Mouse (Mus musculus): Measurements from ENCODE around the gene Rab20. TPM values are rescaled to one million over a fixed set of nuclear protein-coding genes. Genes with fewer than 3 reads are reported as not detected.

Gene Rab20
- polyA plus RNA-seq, 1 experiment from 2014 or later = 0.61 TPM

- Histone ChIP-seq H3K36me3 (ENCODE audit: control insufficient read depth, insufficient read depth, low read length) (no peaks in the 10 kb centered on the region; the same call in none of the 2 replicates), H3K27me3 (ENCODE audit: control insufficient read depth, insufficient read depth, low read length) (no peaks in the 10 kb centered on the region), H3K4me1 (ENCODE audit: control insufficient read depth, insufficient read depth, low read length) (no peaks in the 10 kb centered on the region), H3K4me2 (ENCODE audit: low read depth, severe bottlenecking) (no peak overlapping the region), H3K27ac (replicated peaks; ENCODE audit: low read depth, low read length) (no peak overlapping the region), H3K9me3 (ENCODE audit: control insufficient read depth, low read length) (no peaks in the 10 kb centered on the region), H3K4me3 (ENCODE audit: low read depth, low read length) (no peak overlapping the region), H3K9ac (ENCODE audit: low read length) (no peak overlapping the region)
- ATAC-seq (ENCODE audit: insufficient number of reproducible peaks, low FRiP score, low TSS enrichment, low read depth) (peak; percentile 16; the same call in 1 of the 2 replicates), DNase-seq (ENCODE audit: low spot score) (peak; percentile 78)
- 19% methylated on average over 2 of the region's 2 CpGs for WGBS
Measured at GRCm38 (mm10) chr8:11419645-11420044, 58.9 kb downstream of the Rab20 start.

- ATAC-seq (ENCODE audit: insufficient number of reproducible peaks, low FRiP score, low TSS enrichment, low read depth) = no peak
- no peaks in the 10 kb centered on the region; the same call in none of the 2 replicates for H3K36me3 ChIP-seq (ENCODE audit: control insufficient read depth, insufficient read depth, low read length)
Measured at GRCm38 (mm10) chr8:11419232-11419631, 59.3 kb downstream of the Rab20 start.

GRCm38 (mm10) chr8:11417762-11418161, 60.7 kb downstream of the Rab20 start:
- ATAC-seq (ENCODE audit: insufficient number of reproducible peaks, low FRiP score, low TSS enrichment, low read depth) = no peak
- H3K4me1 ChIP-seq (ENCODE audit: control insufficient read depth, insufficient read depth, low read length) = no peaks in the 10 kb centered on the region
- H3K9ac ChIP-seq (ENCODE audit: low read length) = no peak overlapping the region
- no peak overlapping the region for H3K4me2 ChIP-seq (ENCODE audit: low read depth, severe bottlenecking)
- no peaks in the 10 kb centered on the region; the same call in none of the 2 replicates for H3K36me3 ChIP-seq (ENCODE audit: control insufficient read depth, insufficient read depth, low read length)
- no peak for DNase-seq (ENCODE audit: low spot score)
- no peaks in the 10 kb centered on the region for H3K27me3 ChIP-seq (ENCODE audit: control insufficient read depth, insufficient read depth, low read length)
- WGBS = 86% methylated on average over 13 of the region's 13 CpGs
- H3K27ac ChIP-seq (replicated peaks; ENCODE audit: low read depth, low read length) = no peak overlapping the region
- no peak overlapping the region for H3K4me3 ChIP-seq (ENCODE audit: low read depth, low read length)
- no peaks in the 10 kb centered on the region for H3K9me3 ChIP-seq (ENCODE audit: control insufficient read depth, low read length)

More at GRCm38 (mm10) chr8:11419232-11419631, 59.3 kb downstream of the Rab20 start:
- WGBS = 40% methylated on average over 6 of the region's 6 CpGs
- no peak for DNase-seq (ENCODE audit: low spot score)
- H3K27me3 ChIP-seq (ENCODE audit: control insufficient read depth, insufficient read depth, low read length) = no peaks in the 10 kb centered on the region
- no peak overlapping the region for H3K4me3 ChIP-seq (ENCODE audit: low read depth, low read length)
- H3K4me1 ChIP-seq (ENCODE audit: control insufficient read depth, insufficient read depth, low read length) = no peaks in the 10 kb centered on the region
- H3K9me3 ChIP-seq (ENCODE audit: control insufficient read depth, low read length) = no peaks in the 10 kb centered on the region
- no peak overlapping the region for H3K4me2 ChIP-seq (ENCODE audit: low read depth, severe bottlenecking)
- no peak overlapping the region for H3K27ac ChIP-seq (replicated peaks; ENCODE audit: low read depth, low read length)
- H3K9ac ChIP-seq (ENCODE audit: low read length) = no peak overlapping the region

- Histone ChIP-seq H3K36me3 (ENCODE audit: control insufficient read depth, insufficient read depth, low read length) (no peaks in the 10 kb centered on the region; the same call in none of the 2 replicates), H3K27ac (replicated peaks; ENCODE audit: low read depth, low read length) (no peak overlapping the region), H3K4me2 (ENCODE audit: low read depth, severe bottlenecking) (no peak overlapping the region), H3K4me3 (ENCODE audit: low read depth, low read length) (no peak overlapping the region), H3K9me3 (ENCODE audit: control insufficient read depth, low read length) (no peaks in the 10 kb centered on the region), H3K9ac (ENCODE audit: low read length) (no peak overlapping the region), H3K27me3 (ENCODE audit: control insufficient read depth, insufficient read depth, low read length) (no peaks in the 10 kb centered on the region), H3K4me1 (ENCODE audit: control insufficient read depth, insufficient read depth, low read length) (0 out of 2 replicates have a peak, but pooled peaks cover 10% of the 10 kb centered on the region)
- DNase-seq (ENCODE audit: low spot score) (no peak), ATAC-seq (ENCODE audit: insufficient number of reproducible peaks, low FRiP score, low TSS enrichment, low read depth) (no peak)
- 85% methylated on average over 10 of the region's 10 CpGs for WGBS
Measured at GRCm38 (mm10) chr8:11415089-11415488, 63.4 kb downstream of the Rab20 start.

GRCm38 (mm10) chr8:11414304-11414703, 64.2 kb downstream of the Rab20 start:
- no peaks in the 10 kb centered on the region for H3K9me3 ChIP-seq (ENCODE audit: control insufficient read depth, low read length)
- no peak overlapping the region for H3K27ac ChIP-seq (replicated peaks; ENCODE audit: low read depth, low read length)
- no peak overlapping the region for H3K9ac ChIP-seq (ENCODE audit: low read length)
- DNase-seq (ENCODE audit: low spot score) (no peak), ATAC-seq (ENCODE audit: insufficient number of reproducible peaks, low FRiP score, low TSS enrichment, low read depth) (no peak)
- no peaks in the 10 kb centered on the region for H3K27me3 ChIP-seq (ENCODE audit: control insufficient read depth, insufficient read depth, low read length)
- 0 out of 2 replicates have a peak, but pooled peaks cover 10% of the 10 kb centered on the region for H3K4me1 ChIP-seq (ENCODE audit: control insufficient read depth, insufficient read depth, low read length)
- 68% methylated on average over 8 of the region's 8 CpGs for WGBS
- no peak overlapping the region for H3K4me3 ChIP-seq (ENCODE audit: low read depth, low read length)
- no peak overlapping the region for H3K4me2 ChIP-seq (ENCODE audit: low read depth, severe bottlenecking)
- no peaks in the 10 kb centered on the region; the same call in none of the 2 replicates for H3K36me3 ChIP-seq (ENCODE audit: control insufficient read depth, insufficient read depth, low read length)

GRCm38 (mm10) chr8:11412450-11412849, 66.1 kb downstream of the Rab20 start:
- Histone ChIP-seq H3K9me3 (ENCODE audit: control insufficient read depth, low read length) (no peaks in the 10 kb centered on the region), H3K4me1 (ENCODE audit: control insufficient read depth, insufficient read depth, low read length) (0 out of 2 replicates have a peak, but pooled peaks cover 10% of the 10 kb centered on the region), H3K4me2 (ENCODE audit: low read depth, severe bottlenecking) (no peak overlapping the region), H3K27me3 (ENCODE audit: control insufficient read depth, insufficient read depth, low read length) (no peaks in the 10 kb centered on the region), H3K9ac (ENCODE audit: low read length) (no peak overlapping the region), H3K27ac (replicated peaks; ENCODE audit: low read depth, low read length) (no peak overlapping the region), H3K4me3 (ENCODE audit: low read depth, low read length) (no peak overlapping the region), H3K36me3 (ENCODE audit: control insufficient read depth, insufficient read depth, low read length) (no peaks in the 10 kb centered on the region; the same call in none of the 2 replicates)
- WGBS = 77% methylated on average over 5 of the region's 5 CpGs
- ATAC-seq (ENCODE audit: insufficient number of reproducible peaks, low FRiP score, low TSS enrichment, low read depth) (no peak), DNase-seq (ENCODE audit: low spot score) (no peak)

- Histone ChIP-seq H3K9ac (ENCODE audit: low read length) (no peak overlapping the region), H3K36me3 (ENCODE audit: control insufficient read depth, insufficient read depth, low read length) (no peaks in the 10 kb centered on the region; the same call in none of the 2 replicates), H3K4me1 (ENCODE audit: control insufficient read depth, insufficient read depth, low read length) (0 out of 2 replicates have a peak, but pooled peaks cover 10% of the 10 kb centered on the region), H3K27ac (replicated peaks; ENCODE audit: low read depth, low read length) (peak overlapping the region; percentile 47; the same call in 1 of the 2 replicates), H3K4me2 (ENCODE audit: low read depth, severe bottlenecking) (no peak overlapping the region), H3K9me3 (ENCODE audit: control insufficient read depth, low read length) (no peaks in the 10 kb centered on the region), H3K27me3 (ENCODE audit: control insufficient read depth, insufficient read depth, low read length) (no peaks in the 10 kb centered on the region), H3K4me3 (ENCODE audit: low read depth, low read length) (no peak overlapping the region)
- ATAC-seq (ENCODE audit: insufficient number of reproducible peaks, low FRiP score, low TSS enrichment, low read depth) (no peak), DNase-seq (ENCODE audit: low spot score) (no peak)
- WGBS = 59% methylated on average over 12 of the region's 12 CpGs
Measured at GRCm38 (mm10) chr8:11411504-11412124, 66.9 kb downstream of the Rab20 start.

GRCm38 (mm10) chr8:11405722-11406481, 72.6 kb downstream of the Rab20 start:
- no peaks in the 10 kb centered on the region for H3K36me3 ChIP-seq (ENCODE audit: control insufficient read depth, insufficient read depth, low read length)
- no peaks in the 10 kb centered on the region for H3K27me3 ChIP-seq (ENCODE audit: control insufficient read depth, insufficient read depth, low read length)
- H3K4me2 ChIP-seq (ENCODE audit: low read depth, severe bottlenecking) = no peak overlapping the region
- 46% methylated on average over 13 of the region's 13 CpGs for WGBS
- H3K9ac ChIP-seq (ENCODE audit: low read length) = no peak overlapping the region
- ATAC-seq (ENCODE audit: insufficient number of reproducible peaks, low FRiP score, low TSS enrichment, low read depth) (no peak), DNase-seq (ENCODE audit: low spot score) (peak; percentile 32)
- H3K4me3 ChIP-seq (ENCODE audit: low read depth, low read length) = no peak overlapping the region
- H3K27ac ChIP-seq (replicated peaks; ENCODE audit: low read depth, low read length) = no peak overlapping the region
- H3K4me1 ChIP-seq (ENCODE audit: control insufficient read depth, insufficient read depth, low read length) = 0 out of 2 replicates have a peak, but pooled peaks cover 2% of the 10 kb centered on the region
- H3K9me3 ChIP-seq (ENCODE audit: control insufficient read depth, low read length) = no peaks in the 10 kb centered on the region
